Mouse (Mus musculus) Patski (cell line): ENCODE data around the gene Gatad2b. TPM values are rescaled to one million over a fixed set of nuclear protein-coding genes. Genes with fewer than 3 reads are reported as not detected.

Source experiments
- ATAC-seq: fragments of 100-300 bp; one replicate; pipeline ENCODE4 v1.8.0; 2021
- CTCF ChIA-PET: fragments of 350-600 bp; sonication (Branson Sonifier 250); formaldehyde crosslinking; loops from one replicate; lab custom pipeline; 2022; ENCODE audit warnings: inconsistent platforms; lab: Charles Lee
- POLR2A ChIA-PET: fragments of 350-600 bp; sonication (Branson Sonifier 250); formaldehyde crosslinking; loops from one replicate; lab custom pipeline; 2022; ENCODE audit warnings: antibody characterized with exemption, inconsistent platforms; lab: Charles Lee
- DNase-seq: peaks from one replicate; pipeline ENCODE4 v3.0.0-alpha.2; 2011; ENCODE audit warnings: low read depth, low spot score
- H3K27me3 ChIP-seq: fragments of 371-371 bp; one replicate; pipeline ENCODE4 v1.5.1; 2021
- CTCF ChIP-seq: fragments of 100-300 bp; IDR thresholded peaks from one replicate; pipeline ENCODE4 v1.5.1; 2021
- in situ Hi-C: fragments of 300-500 bp; cut with MboI; formaldehyde crosslinking; loops from 3 replicates; pipeline ENCODE4 v1.11.1; 2018; ENCODE audit warnings: low pct_unique_long_range_greater_than_20kb, mixed read lengths
- polyA plus RNA-seq: library from polyadenylated mRNA; unstranded; gene quantifications from one replicate; pipeline ENCODE4 v1.2.3, GENCODE M21; 2021

Gene Gatad2b
- polyA plus RNA-seq, 1 experiment from 2014 or later: 40.8 TPM

GRCm38 (mm10) chr3:90253653-90254418 lies 39.1 kb upstream of the Gatad2b start, which contains the start of gene Crtc2:
Gene Crtc2, plus strand, starts transcription at chr3:90254163.
- peak; percentile 97 for ATAC-seq
- peak; percentile 98 for DNase-seq
- H3K27me3 ChIP-seq: no peaks in the 10 kb centered on the region
- CTCF ChIA-PET: no interaction called here
- POLR2A ChIA-PET: interaction anchor here (0.9 kb wide), 1 partner anchor 9 kb away, joined by 4 read pairs; no protein-coding TSS in a partner anchor
- in situ Hi-C loops: no loop called here
- no peak for TF ChIP-seq CTCF

GRCm38 (mm10) chr3:90254419-90255193 lies 38.4 kb upstream of the Gatad2b start:
- ChIA-PET CTCF (interaction anchor here (1.1 to 1.7 kb wide), 3 partner anchors 11 to 69 kb away, joined by 3 to 6 read pairs (median 4); no protein-coding TSS in a partner anchor), POLR2A (interaction anchor here (0.9 to 1.4 kb wide), 2 partner anchors 10 to 11 kb away, joined by 4 to 5 read pairs; no protein-coding TSS in a partner anchor)
- H3K27me3 ChIP-seq: no peaks in the 10 kb centered on the region
- no peak for TF ChIP-seq CTCF
- DNase-seq (no peak), ATAC-seq (peak; percentile 58)
- in situ Hi-C loops: loop anchor here (5.0 kb wide), 1 partner anchor 32 kb away; no protein-coding TSS in a partner anchor

GRCm38 (mm10) chr3:90255194-90255565 lies 37.8 kb upstream of the Gatad2b start:
- no peak for TF ChIP-seq CTCF
- ChIA-PET CTCF (interaction anchor here (1.1 to 1.7 kb wide), 3 partner anchors 11 to 69 kb away, joined by 3 to 6 read pairs (median 4); no protein-coding TSS in a partner anchor), POLR2A (interaction anchor here (0.7 to 1.4 kb wide), 2 partner anchors 11 to 38 kb away, joined by 4 to 5 read pairs; no protein-coding TSS in a partner anchor)
- H3K27me3 ChIP-seq: no peaks in the 10 kb centered on the region
- no peak for ATAC-seq
- in situ Hi-C loops: loop anchor here (5.0 kb wide), 1 partner anchor 33 kb away; no protein-coding TSS in a partner anchor
- DNase-seq: no peak

- POLR2A ChIA-PET: interaction anchor here (0.7 to 1.4 kb wide), 2 partner anchors 10 to 39 kb away, joined by 4 to 5 read pairs; no protein-coding TSS in a partner anchor
- in situ Hi-C loops: loop anchor here (5.0 kb wide), 1 partner anchor 34 kb away; no protein-coding TSS in a partner anchor
- no peak for DNase-seq
- no peaks in the 10 kb centered on the region for H3K27me3 ChIP-seq
- ATAC-seq: no peak
- CTCF ChIA-PET: interaction anchor here (1.1 to 1.7 kb wide), 3 partner anchors 10 to 68 kb away, joined by 3 to 6 read pairs (median 4); no protein-coding TSS in a partner anchor
- no peak for TF ChIP-seq CTCF
Observed at GRCm38 (mm10) chr3:90255784-90256353, 37.1 kb upstream of the Gatad2b start.

GRCm38 (mm10) chr3:90256731-90257530 lies 36.0 kb upstream of the Gatad2b start:
- in situ Hi-C loops: loop anchor here (5.0 kb wide), 1 partner anchor 35 kb away; no protein-coding TSS in a partner anchor
- H3K27me3 ChIP-seq: no peaks in the 10 kb centered on the region
- no peak for DNase-seq
- ATAC-seq: no peak
- no peak for TF ChIP-seq CTCF
- ChIA-PET POLR2A (interaction anchor here (1.6 kb wide), 1 partner anchor 9 kb away, joined by 4 read pairs; the partner anchor contains the start of gene Slc39a1), CTCF (interaction anchor here (0.9 to 1.1 kb wide), 3 partner anchors 9 to 36 kb away, joined by 3 to 4 read pairs (median 3); partner anchors contain the start of gene Slc39a1)

GRCm38 (mm10) chr3:90258521-90258920 lies 34.5 kb upstream of the Gatad2b start:
- ATAC-seq (no peak), DNase-seq (no peak)
- TF ChIP-seq CTCF: no peak
- in situ Hi-C loops: loop anchor here (5.0 kb wide), 1 partner anchor 36 kb away; no protein-coding TSS in a partner anchor
- ChIA-PET POLR2A (no interaction called here), CTCF (no interaction called here)
- H3K27me3 ChIP-seq: no peaks in the 10 kb centered on the region

GRCm38 (mm10) chr3:90263121-90263771 lies 29.7 kb upstream of the Gatad2b start:
- ATAC-seq: no peak
- no peaks in the 10 kb centered on the region for H3K27me3 ChIP-seq
- DNase-seq: no peak
- in situ Hi-C loops: loop anchor here (10.0 kb wide), 1 partner anchor 202 kb away; the partner anchor contains the start of gene Npr1
- TF ChIP-seq CTCF: no peak
- ChIA-PET CTCF (no interaction called here), POLR2A (no interaction called here)

GRCm38 (mm10) chr3:90264687-90265033 lies 28.3 kb upstream of the Gatad2b start:
- ChIA-PET CTCF (interaction anchor here (3.0 kb wide), 1 partner anchor 109 kb away, joined by 13 read pairs; no protein-coding TSS in a partner anchor), POLR2A (interaction anchor here (1.1 kb wide), 1 partner anchor 28 kb away, joined by 4 read pairs; the partner anchor contains the start of gene Gatad2b)
- no peak for DNase-seq
- ATAC-seq: no peak
- TF ChIP-seq CTCF: no peak
- H3K27me3 ChIP-seq: no peaks in the 10 kb centered on the region
- in situ Hi-C loops: loop anchor here (10.0 kb wide), 1 partner anchor 200 kb away; the partner anchor contains the start of gene Npr1
